Mouse (Mus musculus) layer of hippocampus, adult 2 months (tissue): Measurements from ENCODE around the gene Taar5. TPM values are rescaled to one million over a fixed set of nuclear protein-coding genes. Genes with fewer than 3 reads are reported as not detected.
A peak's percentile ranks its signal among the peaks of the same experiment; 100 is the strongest.

Experiments used
- DNase-seq, 2 experiments: peaks; one replicate each; pipeline ENCODE4 v3.0.0; 2022; ENCODE audit warnings: low spot score in 2 of 2
- H3K27ac ChIP-seq: fragments of 200-600 bp; 2 replicates; pipeline ENCODE4 v1.8.1; 2022
- H3K4me3 ChIP-seq: fragments of 200-600 bp; 2 replicates; pipeline ENCODE4 v1.8.1; 2022; ENCODE audit warnings: mild to moderate bottlenecking
- CTCF ChIP-seq: fragments of 200-600 bp; conservative IDR thresholded peaks from 2 replicates; pipeline ENCODE4 v1.8.1; 2022; ENCODE audit warnings: antibody characterized with exemption, mild to moderate bottlenecking, moderate library complexity
- total RNA-seq, 2 experiments: library from RNA; stranded (reverse); gene quantifications; 2 replicates each; pipeline ENCODE4 v1.2.3; 2021

Taar5 gene
- total RNA-seq, 2 experiments from 2014 or later: not detected

- DNase-seq: no peak
- no peak overlapping the region for H3K27ac ChIP-seq
- no peak overlapping the region for H3K4me3 ChIP-seq
- TF ChIP-seq CTCF: no peak
Measured at GRCm38 (mm10) chr10:23977958-23978357, 7.5 kb downstream of the Taar5 start.

DNA sequence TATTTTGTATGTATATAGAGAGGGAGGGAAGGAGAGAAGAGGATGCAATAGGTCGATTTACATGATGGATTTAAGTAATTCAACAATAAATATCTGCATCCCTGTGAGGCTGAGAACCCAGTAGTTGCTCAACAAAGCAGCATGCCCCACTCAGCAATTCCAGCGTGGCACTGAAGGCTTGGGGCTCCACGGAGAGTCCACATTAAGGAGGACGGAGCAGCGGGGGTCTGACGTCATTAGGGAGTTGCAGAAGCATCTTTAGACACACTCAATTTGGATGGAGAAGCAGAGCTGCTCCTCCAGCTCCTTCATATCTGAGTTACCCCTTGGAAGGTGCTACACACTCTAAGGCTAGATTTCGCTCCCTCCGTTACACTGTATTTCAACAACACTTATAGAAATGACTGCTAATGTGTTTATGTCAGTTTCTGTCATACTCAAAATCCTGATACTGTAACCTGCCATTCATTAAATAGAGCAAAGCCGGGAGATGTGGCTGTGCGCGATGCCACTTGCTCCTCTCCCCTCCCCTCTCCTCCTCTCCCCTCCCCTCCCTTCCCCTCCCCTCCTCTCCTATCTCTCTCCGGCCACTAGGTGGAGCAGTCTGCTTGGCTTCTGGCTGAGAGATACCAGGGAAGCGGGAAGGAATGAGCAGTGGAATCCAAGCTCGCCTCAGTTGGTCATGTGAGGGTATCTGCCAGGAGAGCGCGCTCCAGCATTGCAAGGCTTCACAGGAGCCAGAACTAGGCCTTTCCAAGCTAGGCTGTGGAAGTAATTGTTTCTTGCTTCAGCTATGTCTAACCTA is 8.6 kb downstream of the Taar5 start:
- DNase-seq: peak; percentile 61 to 75
- Histone ChIP-seq H3K27ac (no peak overlapping the region), H3K4me3 (no peak overlapping the region)
- TF ChIP-seq CTCF: peak; percentile 70

DNA sequence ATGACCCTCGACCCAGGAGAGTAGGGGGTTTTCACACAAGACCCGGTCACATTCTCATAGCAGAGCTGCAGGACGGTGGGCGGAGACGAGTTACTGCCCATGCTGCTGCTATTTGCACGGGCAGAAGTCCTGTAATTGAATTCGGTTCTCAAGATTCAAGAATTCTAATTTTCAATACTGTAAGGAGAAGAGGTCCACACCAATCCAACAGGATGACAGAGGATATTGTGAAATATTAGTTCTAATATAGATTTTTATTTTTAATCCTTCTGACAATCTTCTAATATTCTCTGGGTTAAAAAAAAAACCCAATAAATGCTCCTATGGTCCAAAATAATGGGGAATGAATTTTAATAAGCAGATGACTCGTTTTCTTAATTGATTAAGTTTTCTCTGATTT is 15.0 kb downstream of the Taar5 start, which contains the start of gene Taar6:
TSS of gene Taar6 (minus strand) at position 101 of the 400 bp plus-strand sequence.
- Histone ChIP-seq H3K27ac (no peak within 1 kb of the TSS), H3K4me3 (no peak within 1 kb of the TSS)
- no peak for DNase-seq
- TF ChIP-seq CTCF: no peak

- no peak for TF ChIP-seq CTCF
- Histone ChIP-seq H3K4me3 (no peak overlapping the region), H3K27ac (no peak overlapping the region)
- DNase-seq: no peak
Measured at GRCm38 (mm10) chr10:23986419-23986818, 15.9 kb downstream of the Taar5 start.

GRCm38 (mm10) chr10:23993381-23993780 is 22.9 kb downstream of the Taar5 start, which contains the start of gene Taar7a:
Gene Taar7a (minus strand): TSS chr10:23993481.
- no peak for TF ChIP-seq CTCF

DNA sequence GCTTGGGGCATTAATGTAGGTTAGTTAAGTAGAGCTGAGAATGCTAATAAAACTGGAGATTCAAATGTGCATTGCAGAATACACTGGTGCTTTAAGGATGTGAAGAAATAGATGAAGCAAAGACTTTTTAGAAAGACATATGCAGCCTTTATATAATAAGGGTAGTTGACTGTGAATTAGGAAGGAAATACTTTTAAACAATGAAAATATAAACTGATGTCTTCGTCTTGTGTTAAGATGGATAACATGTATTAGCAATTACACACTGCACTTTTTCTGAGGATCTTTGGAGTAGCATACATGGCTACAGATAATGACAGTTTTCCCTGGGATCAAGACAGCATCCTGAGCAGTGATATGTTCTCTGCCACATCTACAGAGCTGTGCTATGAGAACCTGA is 29.1 kb downstream of the Taar5 start, which contains the start of gene Taar7b:
TSS of gene Taar7b (plus strand) at position 301 of the 400 bp plus-strand sequence.
- Histone ChIP-seq H3K4me3 (no peak within 1 kb of the TSS), H3K27ac (no peak within 1 kb of the TSS)
- no peak for DNase-seq
- no peak for TF ChIP-seq CTCF

More at GRCm38 (mm10) chr10:23993381-23993780, 22.9 kb downstream of the Taar5 start, which contains the start of gene Taar7a:
- H3K4me3 ChIP-seq: no peak within 1 kb of the TSS
- no peak within 1 kb of the TSS for H3K27ac ChIP-seq
- no peak for DNase-seq

DNA sequence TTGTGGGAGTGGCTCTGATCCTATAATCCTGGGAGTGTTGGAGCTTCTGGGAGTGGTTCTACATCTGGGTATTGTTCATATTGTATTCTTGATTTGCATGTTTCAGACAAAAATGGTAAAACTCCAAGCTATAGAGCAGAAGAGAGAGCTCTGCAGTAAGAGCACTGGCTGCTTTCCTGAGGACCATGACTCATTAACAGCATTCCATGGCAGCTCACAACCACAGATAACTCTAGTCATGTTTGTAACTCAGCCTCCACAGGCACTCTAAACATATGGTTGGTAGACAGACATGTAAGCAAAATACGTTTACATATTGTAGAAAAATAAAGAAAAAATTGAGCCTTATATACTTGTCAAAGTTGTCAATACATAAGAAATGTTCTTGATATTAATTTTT is 35.9 kb downstream of the Taar5 start:
- H3K27ac ChIP-seq: no peak overlapping the region
- no peak for DNase-seq
- no peak overlapping the region for H3K4me3 ChIP-seq
- TF ChIP-seq CTCF: no peak

DNA sequence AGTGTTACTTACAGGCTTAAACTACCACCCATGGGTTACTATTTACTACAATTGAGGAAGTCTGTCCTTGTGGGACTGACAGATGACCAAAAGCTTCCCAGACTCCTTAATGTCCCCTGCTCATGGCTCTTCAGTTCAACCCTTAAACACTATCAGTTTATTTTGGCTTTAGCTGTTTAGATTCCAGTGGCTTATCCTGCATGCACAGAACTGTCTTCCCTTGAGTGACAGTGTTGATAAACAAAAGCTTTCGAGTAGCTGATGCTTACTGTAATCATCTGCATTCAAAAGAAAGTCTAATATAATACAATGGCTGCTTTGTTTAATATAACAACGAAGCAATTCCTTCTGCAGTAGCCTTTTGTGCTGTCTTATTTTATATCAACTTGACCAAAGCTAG is 36.5 kb downstream of the Taar5 start:
- no peak for DNase-seq
- H3K27ac ChIP-seq: no peak overlapping the region
- H3K4me3 ChIP-seq: no peak overlapping the region
- TF ChIP-seq CTCF: no peak

- Histone ChIP-seq H3K27ac (no peak overlapping the region), H3K4me3 (no peak overlapping the region)
- no peak for TF ChIP-seq CTCF
- DNase-seq: no peak
Measured at GRCm38 (mm10) chr10:24008143-24008542, 37.6 kb downstream of the Taar5 start.

Other genes starting within 250 kb of the Taar5 start
- 100 to 1,000 TPM; 201 to 281 TPM for gene Rps12, start 183.4 kb upstream of the Taar5 start, total RNA-seq
- 10 to 100 TPM; 28.1 to 31.2 TPM for gene Slc18b1, start 173.7 kb upstream of the Taar5 start, total RNA-seq
- gene Vnn3, start 119.2 kb upstream of the Taar5 start, total RNA-seq: under 1 TPM in 1 of 2 experiments, not detected in 1; 0.26 TPM
- under 1 TPM in 1 of 2 experiments, not detected in 1; 0.20 TPM for gene Vnn1, start 76.0 kb upstream of the Taar5 start, total RNA-seq
- not detected for gene Taar1, start 50.4 kb upstream of the Taar5 start, total RNA-seq
- not detected for gene Taar2, start 32.1 kb upstream of the Taar5 start, total RNA-seq
- not detected for gene Taar3, start 21.1 kb upstream of the Taar5 start, total RNA-seq
- gene Taar4, start 10.2 kb upstream of the Taar5 start, total RNA-seq: not detected
- gene Taar6, start 14.9 kb downstream of the Taar5 start, total RNA-seq: not detected
- not detected for gene Taar7a, start 22.8 kb downstream of the Taar5 start, total RNA-seq
- gene Taar7b, start 29.2 kb downstream of the Taar5 start, total RNA-seq: not detected
- not detected for gene Taar7d, start 56.5 kb downstream of the Taar5 start, total RNA-seq
- gene Taar7e, start 66.9 kb downstream of the Taar5 start, total RNA-seq: not detected
- gene Taar7f, start 78.8 kb downstream of the Taar5 start, total RNA-seq: not detected
- gene Taar8a, start 105.8 kb downstream of the Taar5 start, total RNA-seq: not detected
- gene Taar8b, start 121.6 kb downstream of the Taar5 start, total RNA-seq: not detected
- gene Taar8c, start 131.2 kb downstream of the Taar5 start, total RNA-seq: not detected
- not detected for gene Taar9, start 138.8 kb downstream of the Taar5 start, total RNA-seq
- gene Stx7, start 178.6 kb downstream of the Taar5 start, total RNA-seq: 100 to 1,000 TPM; 131 to 136 TPM